Mouse (Mus musculus) C3H10T1/2 (cell line): ENCODE data around the gene Atp5g2. TPM values are rescaled to one million over a fixed set of nuclear protein-coding genes. Genes with fewer than 3 reads are reported as not detected.

Source experiments
- polyA plus RNA-seq, 2 experiments: library from polyadenylated mRNA; unstranded; fragments of >200 nt; fragmentation: generic; extraction: Trizol; gene quantifications; one replicate each; pipeline ENCODE4 v1.2.1; 2012; ENCODE audit warnings: missing spikeins in 2 of 2

The Atp5g2 gene
- 1,000 to 10,000 TPM; 1,163 to 1,165 TPM for polyA plus RNA-seq

GRCm38 (mm10) chr15:102672215-102673071 is at the start of gene Atp5g2:
TSS of gene Atp5g2 (minus strand) at chr15:102672352.

GRCm38 (mm10) chr15:102624970-102625686 is 47.0 kb downstream of the Atp5g2 start, which contains the start of the genes Gm28047 and Atf7:
TSS of gene Gm28047 (minus strand) at chr15:102625067.
TSS of gene Atf7 (minus strand) at chr15:102625464.

Other genes with a start within 250 kb of the Atp5g2 start
- gene Amhr2, start 227.0 kb downstream of the Atp5g2 start, polyA plus RNA-seq = under 1 TPM; 0.02 to 0.65 TPM
- 100 to 1,000 TPM; 159 to 189 TPM for gene Prr13, start 213.3 kb downstream of the Atp5g2 start, polyA plus RNA-seq
- gene Pcbp2, start 201.8 kb downstream of the Atp5g2 start, polyA plus RNA-seq = 1,000 to 10,000 TPM in 1 of 2 experiments, 100 to 1,000 TPM in 1; 559 to 1,162 TPM
- gene Gm10337, start 168.6 kb downstream of the Atp5g2 start, polyA plus RNA-seq = not detected
- gene Map3k12, start 155.3 kb downstream of the Atp5g2 start, polyA plus RNA-seq = 10 to 100 TPM in 1 of 2 experiments, 1 to 10 TPM in 1; 4.4 to 17.8 TPM
- gene Tarbp2, start 154.2 kb downstream of the Atp5g2 start, polyA plus RNA-seq = 100 to 1,000 TPM in 1 of 2 experiments, 10 to 100 TPM in 1; 49.0 to 127 TPM
- 1 to 10 TPM in 1 of 2 experiments, under 1 TPM in 1; 0.41 to 6.0 TPM for gene Npff, start 147.4 kb downstream of the Atp5g2 start, polyA plus RNA-seq
- gene Gm28047, start 47.3 kb downstream of the Atp5g2 start, polyA plus RNA-seq = under 1 TPM; 0.12 to 0.27 TPM
- 100 to 1,000 TPM in 1 of 2 experiments, 10 to 100 TPM in 1; 12.7 to 105 TPM for gene Atf7, start 46.9 kb downstream of the Atp5g2 start, polyA plus RNA-seq
- gene Calcoco1, start 49.8 kb upstream of the Atp5g2 start, polyA plus RNA-seq = 100 to 1,000 TPM in 1 of 2 experiments, 1 to 10 TPM in 1; 8.6 to 105 TPM
- under 1 TPM in 1 of 2 experiments, not detected in 1; 0.01 TPM for gene Hoxc13, start 248.8 kb upstream of the Atp5g2 start, polyA plus RNA-seq